Mouse (Mus musculus): ENCODE data around the gene Ccdc80.

- no peak for TF ChIP-seq CTCF (conservative IDR thresholded peaks at IDR 0.05; ENCODE audit: low read length)
- no peak for TF ChIP-seq POU5F1 (IDR thresholded peaks at IDR 0.05; ENCODE audit: borderline replicate concordance, low read length)
- no peak for TF ChIP-seq NANOG (IDR thresholded peaks at IDR 0.05; ENCODE audit: borderline replicate concordance, low read length)
These were observed at the start of gene Ccdc80 for GRCm38 (mm10) chr16:45093137-45093731.
